Mouse (Mus musculus) hindbrain, embryonic 10.5 days (tissue): ENCODE measurements around the gene Phc2. TPM values are rescaled to one million over a fixed set of nuclear protein-coding genes. Genes with fewer than 3 reads are reported as not detected.

Experiments used
- DNase-seq: peaks from one replicate; pipeline ENCODE4 v3.0.0-alpha.2; 2017; ENCODE audit warnings: low spot score
- H3K27ac ChIP-seq: fragments of 300-500 bp; sonication (generic); 2 replicates; pipeline ENCODE4 v1.5.1; 2016; ENCODE audit warnings: mild to moderate bottlenecking, moderate library complexity
- H3K27me3 ChIP-seq: fragments of 300-500 bp; sonication (generic); 2 replicates; pipeline ENCODE4 v1.6.1; 2016; ENCODE audit warnings: mild to moderate bottlenecking; ENCODE audit not compliant: poor library complexity, insufficient read depth, severe bottlenecking
- H3K36me3 ChIP-seq: fragments of 300-500 bp; sonication (generic); 2 replicates; pipeline ENCODE4 v1.6.1; 2016; ENCODE audit warnings: mild to moderate bottlenecking, moderate library complexity
- H3K4me1 ChIP-seq: fragments of 300-500 bp; sonication (generic); replicated peaks from 2 replicates; pipeline ENCODE4 v1.6.1; 2016; ENCODE audit warnings: mild to moderate bottlenecking
- H3K4me3 ChIP-seq: fragments of 300-500 bp; sonication (generic); 2 replicates; pipeline ENCODE4 v1.5.1; 2016; ENCODE audit warnings: mild to moderate bottlenecking, moderate library complexity
- H3K9me3 ChIP-seq: fragments of 300-500 bp; sonication (generic); 2 replicates; pipeline ENCODE4 v1.6.1; 2016; ENCODE audit warnings: mild to moderate bottlenecking, moderate library complexity
- WGBS: fragments of 180-500 bp; shearing (Covaris S2); methylation state at CpG from one replicate; pipeline ENCODE4 v1.1.7; 2016; 5-methylcytosine and 5-hydroxymethylcytosine counted together
- polyA plus RNA-seq: library from polyadenylated mRNA; unstranded; fragments of >200 nt; fragmentation: Nextera tagmentation; extraction: Ambion mirVana; gene quantifications from 2 replicates; pipeline ENCODE4 v1.2.1, GENCODE M21; 2016

Phc2 gene
- polyA plus RNA-seq, 1 experiment from 2014 or later, result 62.2 TPM

- no peak for DNase-seq
- Histone ChIP-seq H3K4me3 (no peak overlapping the region), H3K4me1 (peaks cover 41% of the 10 kb centered on the region), H3K9me3 (0 out of 2 replicates have a peak, but pooled peaks cover 6% of the 10 kb centered on the region), H3K27me3 (no peaks in the 10 kb centered on the region), H3K36me3 (no peaks in the 10 kb centered on the region), H3K27ac (no peak overlapping the region)
- 82% methylated on average over 11 of the region's 11 CpGs for WGBS
Measured at GRCm38 (mm10) chr4:128684108-128684507, 29.6 kb downstream of the Phc2 start.

DNA sequence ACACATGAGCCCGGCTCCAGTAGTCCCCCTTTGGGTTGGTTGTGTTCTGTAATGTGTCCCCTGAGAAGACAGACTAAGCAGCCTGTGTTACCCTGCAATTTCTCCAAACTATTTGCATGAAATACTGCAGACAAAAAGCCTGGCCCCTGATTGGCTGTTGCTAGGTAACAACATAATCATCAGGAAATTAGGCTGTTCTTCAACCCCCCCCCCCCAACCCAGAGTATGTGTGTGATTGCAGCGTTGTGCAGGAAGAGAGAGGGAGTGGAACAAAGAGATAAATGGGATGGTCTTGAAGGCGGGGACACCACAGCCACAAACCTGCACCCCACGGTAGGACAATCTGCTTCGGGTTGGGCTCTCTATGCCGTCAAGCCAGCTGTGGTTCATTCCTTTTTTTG, 34.0 kb downstream of the Phc2 start:
- H3K27me3 ChIP-seq, result no peaks in the 10 kb centered on the region
- 0 out of 2 replicates have a peak, but pooled peaks cover 6% of the 10 kb centered on the region for H3K9me3 ChIP-seq
- DNase-seq, result no peak
- peaks cover 62% of the 10 kb centered on the region for H3K4me1 ChIP-seq
- 59% methylated on average over 6 of the region's 6 CpGs for WGBS
- no peaks in the 10 kb centered on the region for H3K36me3 ChIP-seq
- peak overlapping the region; percentile 64 for H3K27ac ChIP-seq
- H3K4me3 ChIP-seq, result 0 out of 2 replicates have a peak overlapping the region, but pooled peaks have one; percentile 20

DNA sequence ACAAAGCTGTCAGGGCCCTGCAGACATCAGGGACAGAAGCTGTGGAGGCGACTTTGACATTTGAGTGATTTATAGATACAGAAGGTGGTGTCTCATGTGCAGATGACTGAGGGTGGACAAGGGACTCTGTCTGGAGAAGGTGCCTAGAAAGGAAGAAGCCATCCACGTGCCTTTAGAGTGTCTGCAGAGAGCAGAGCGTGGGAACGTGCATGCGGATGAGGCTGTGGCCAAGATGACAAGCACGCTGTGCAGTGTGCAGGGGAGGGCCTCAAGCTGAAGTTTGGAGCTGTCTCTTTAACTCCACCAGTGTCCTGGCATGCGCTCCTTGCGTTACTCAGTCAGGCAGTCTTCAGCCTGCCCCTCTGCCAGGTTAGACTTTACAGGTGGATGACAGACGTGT, 34.5 kb downstream of the Phc2 start:
- no peaks in the 10 kb centered on the region for H3K27me3 ChIP-seq
- H3K9me3 ChIP-seq, result 0 out of 2 replicates have a peak, but pooled peaks cover 6% of the 10 kb centered on the region
- H3K36me3 ChIP-seq, result no peaks in the 10 kb centered on the region
- H3K27ac ChIP-seq, result peak overlapping the region; percentile 64
- WGBS, result 82% methylated on average over 9 of the region's 9 CpGs
- no peak for DNase-seq
- H3K4me1 ChIP-seq, result peaks cover 62% of the 10 kb centered on the region
- H3K4me3 ChIP-seq, result peak overlapping the region; percentile 20; the same call in 1 of the 2 replicates

- 0 out of 2 replicates have a peak overlapping the region, but pooled peaks have one; percentile 20 for H3K4me3 ChIP-seq
- peak overlapping the region; percentile 64; the same call in 1 of the 2 replicates for H3K27ac ChIP-seq
- 0 out of 2 replicates have a peak, but pooled peaks cover 6% of the 10 kb centered on the region for H3K9me3 ChIP-seq
- H3K4me1 ChIP-seq, result peaks cover 62% of the 10 kb centered on the region
- 79% methylated on average over 6 of the region's 6 CpGs for WGBS
- DNase-seq, result no peak
- no peaks in the 10 kb centered on the region for H3K27me3 ChIP-seq
- H3K36me3 ChIP-seq, result no peaks in the 10 kb centered on the region
Measured at GRCm38 (mm10) chr4:128689739-128690304, 35.3 kb downstream of the Phc2 start.

- 82% methylated on average over 4 of the region's 4 CpGs for WGBS
- DNase-seq, result no peak
- H3K4me3 ChIP-seq, result no peak overlapping the region
- H3K36me3 ChIP-seq, result no peaks in the 10 kb centered on the region
- no peaks in the 10 kb centered on the region for H3K27me3 ChIP-seq
- peaks cover 64% of the 10 kb centered on the region for H3K4me1 ChIP-seq
- no peak overlapping the region for H3K27ac ChIP-seq
- 0 out of 2 replicates have a peak, but pooled peaks cover 6% of the 10 kb centered on the region for H3K9me3 ChIP-seq
Measured at GRCm38 (mm10) chr4:128691195-128691594, 36.7 kb downstream of the Phc2 start.

DNA sequence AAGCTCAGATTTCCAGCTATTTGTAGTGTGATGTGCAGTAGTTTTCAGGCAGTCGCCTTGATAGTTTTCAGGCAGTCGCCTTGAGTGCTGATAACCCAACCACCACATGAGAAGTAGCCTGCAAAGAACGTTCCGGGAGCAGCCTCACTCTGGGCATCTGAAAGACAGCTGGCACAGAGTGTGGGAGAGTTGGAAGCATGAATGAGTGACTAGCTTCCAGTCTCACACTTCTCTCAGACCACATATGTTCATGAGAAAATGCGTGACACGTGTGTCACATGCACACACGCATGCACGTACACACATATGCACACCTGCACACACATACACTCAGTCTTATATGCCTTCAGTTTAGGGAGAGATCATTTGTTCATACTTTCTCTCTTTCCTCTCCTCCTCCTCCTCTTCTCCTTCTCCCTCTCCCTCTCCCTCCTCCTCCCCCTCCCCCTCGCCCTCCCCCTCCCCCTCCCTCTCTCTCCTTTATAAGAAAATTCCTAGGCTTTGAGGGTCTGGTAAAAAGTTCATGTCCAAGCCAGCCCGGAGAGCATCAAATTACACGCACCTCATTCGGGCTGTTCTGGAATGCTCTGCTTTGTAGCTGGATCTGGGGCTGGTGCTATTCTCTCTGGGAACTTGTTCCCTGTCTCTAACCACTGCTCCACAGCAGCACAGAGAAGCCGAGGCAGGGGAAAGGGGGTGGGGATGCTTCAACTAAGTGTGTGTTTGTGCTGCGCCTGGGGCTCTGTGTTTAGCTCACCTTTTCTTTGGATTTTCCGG, 37.8 kb downstream of the Phc2 start:
- H3K4me3 ChIP-seq, result no peak overlapping the region
- peaks cover 75% of the 10 kb centered on the region for H3K4me1 ChIP-seq
- H3K27me3 ChIP-seq, result no peaks in the 10 kb centered on the region
- H3K36me3 ChIP-seq, result no peaks in the 10 kb centered on the region
- peak overlapping the region; percentile 72 for H3K27ac ChIP-seq
- no peak for DNase-seq
- 77% methylated on average over 14 of the region's 15 CpGs for WGBS
- H3K9me3 ChIP-seq, result 0 out of 2 replicates have a peak, but pooled peaks cover 4% of the 10 kb centered on the region

GRCm38 (mm10) chr4:128693207-128693606, 38.7 kb downstream of the Phc2 start:
- no peak for DNase-seq
- peaks cover 82% of the 10 kb centered on the region for H3K4me1 ChIP-seq
- no peaks in the 10 kb centered on the region for H3K9me3 ChIP-seq
- H3K36me3 ChIP-seq, result no peaks in the 10 kb centered on the region
- H3K4me3 ChIP-seq, result no peak overlapping the region
- H3K27me3 ChIP-seq, result no peaks in the 10 kb centered on the region
- 53% methylated on average over 5 of the region's 5 CpGs for WGBS
- H3K27ac ChIP-seq, result peak overlapping the region; percentile 72

DNA sequence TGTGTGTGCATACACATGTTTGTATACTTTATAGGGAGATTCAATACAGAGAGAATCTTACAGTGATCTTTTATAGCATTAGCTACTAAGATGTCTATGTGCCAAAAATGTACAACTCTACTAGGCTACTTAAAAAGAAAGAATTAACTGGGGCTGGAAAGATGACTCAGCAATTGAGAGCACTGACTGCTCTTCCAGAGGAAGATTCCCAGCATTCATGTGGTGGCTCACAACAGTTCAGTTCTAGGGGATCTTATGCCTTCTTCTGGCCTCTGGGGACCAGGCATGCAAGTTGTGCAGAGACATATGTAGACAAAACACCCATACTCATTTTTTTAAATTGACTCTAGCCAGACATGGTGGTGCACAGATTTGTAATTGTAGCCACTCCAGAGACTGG, 39.8 kb downstream of the Phc2 start:
- Histone ChIP-seq H3K4me3 (no peak overlapping the region), H3K27me3 (no peaks in the 10 kb centered on the region), H3K27ac (0 out of 2 replicates have a peak overlapping the region, but pooled peaks have one; percentile 18), H3K36me3 (no peaks in the 10 kb centered on the region), H3K9me3 (no peaks in the 10 kb centered on the region), H3K4me1 (peaks cover 76% of the 10 kb centered on the region)
- no peak for DNase-seq

DNA sequence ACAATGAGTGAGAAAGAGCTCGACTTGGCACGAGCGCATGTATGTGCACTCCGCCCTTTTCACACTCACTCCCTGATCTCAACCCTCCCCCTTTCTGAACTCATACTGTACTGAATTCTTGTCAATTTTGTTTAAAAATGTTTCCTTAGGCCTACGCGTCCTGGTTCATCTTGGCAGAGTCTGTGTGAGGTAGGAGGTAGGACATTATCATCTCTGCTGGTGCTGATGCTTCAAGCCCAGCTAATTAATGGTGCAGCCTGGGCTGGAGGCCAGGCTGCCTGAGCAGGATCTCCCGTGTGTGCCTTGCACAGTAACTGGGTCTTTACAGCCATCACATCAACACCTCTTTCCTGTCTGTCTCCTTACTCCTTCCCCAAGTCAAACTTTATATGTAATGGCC, 40.6 kb downstream of the Phc2 start:
- no peak for DNase-seq
- no peak overlapping the region for H3K27ac ChIP-seq
- no peaks in the 10 kb centered on the region for H3K9me3 ChIP-seq
- peaks cover 72% of the 10 kb centered on the region for H3K4me1 ChIP-seq
- WGBS, result 87% methylated on average over 7 of the region's 7 CpGs
- no peaks in the 10 kb centered on the region for H3K36me3 ChIP-seq
- no peaks in the 10 kb centered on the region for H3K27me3 ChIP-seq
- H3K4me3 ChIP-seq, result no peak overlapping the region

GRCm38 (mm10) chr4:128698011-128698861, 43.7 kb downstream of the Phc2 start:
- Histone ChIP-seq H3K27me3 (no peaks in the 10 kb centered on the region), H3K27ac (peak overlapping the region; percentile 80), H3K4me3 (no peak overlapping the region), H3K9me3 (no peaks in the 10 kb centered on the region), H3K4me1 (peaks cover 54% of the 10 kb centered on the region), H3K36me3 (no peaks in the 10 kb centered on the region)
- DNase-seq, result peak; percentile 53
- 68% methylated on average over 12 of the region's 12 CpGs for WGBS

DNA sequence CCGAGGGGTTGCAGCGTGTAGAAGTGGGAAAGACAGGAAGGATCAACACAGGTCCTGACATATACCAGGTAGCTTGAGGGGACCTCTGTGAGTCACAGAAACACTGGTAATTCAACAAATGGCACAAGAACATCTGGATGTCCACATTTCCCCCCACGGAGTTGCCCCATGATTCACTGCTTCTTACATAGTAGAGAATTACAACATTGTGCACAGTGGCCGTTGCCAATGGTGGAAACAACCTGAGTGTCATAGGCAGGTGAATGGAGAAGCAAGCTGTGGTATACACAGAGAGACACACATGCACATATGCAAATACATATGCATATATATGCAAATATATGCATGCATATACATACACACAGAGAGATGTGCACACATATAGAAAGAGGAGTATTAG, 45.4 kb downstream of the Phc2 start:
- H3K4me3 ChIP-seq, result no peak overlapping the region
- H3K36me3 ChIP-seq, result no peaks in the 10 kb centered on the region
- no peaks in the 10 kb centered on the region for H3K9me3 ChIP-seq
- H3K4me1 ChIP-seq, result peaks cover 39% of the 10 kb centered on the region
- H3K27me3 ChIP-seq, result no peaks in the 10 kb centered on the region
- no peak overlapping the region for H3K27ac ChIP-seq
- 93% methylated on average over 4 of the region's 4 CpGs for WGBS
- no peak for DNase-seq

GRCm38 (mm10) chr4:128700543-128700942, 46.0 kb downstream of the Phc2 start:
- 63% methylated on average over 2 of the region's 2 CpGs for WGBS
- H3K27ac ChIP-seq, result no peak overlapping the region; the same call in 1 of the 2 replicates
- no peaks in the 10 kb centered on the region for H3K36me3 ChIP-seq
- no peaks in the 10 kb centered on the region for H3K9me3 ChIP-seq
- H3K4me1 ChIP-seq, result peaks cover 39% of the 10 kb centered on the region
- no peak for DNase-seq
- no peaks in the 10 kb centered on the region for H3K27me3 ChIP-seq
- H3K4me3 ChIP-seq, result no peak overlapping the region
